Mouse (Mus musculus): ENCODE measurements around the gene Znfx1. TPM values are rescaled to one million over a fixed set of nuclear protein-coding genes. Genes with fewer than 3 reads are reported as not detected.

Znfx1 gene
- polyA plus RNA-seq, 1 experiment from 2014 or later, result 13.1 TPM

GRCm38 (mm10) chr2:167093171-167093900 lies 30.5 kb upstream of the Znfx1 start:
- no peak overlapping the region for H3K27ac ChIP-seq (ENCODE audit: low read depth, low read length)
- ATAC-seq, result no peak
- no peak overlapping the region for H3K4me3 ChIP-seq (ENCODE audit: low read depth, low read length)
- H3K36me3 ChIP-seq (ENCODE audit: control insufficient read depth, insufficient read depth), result no peaks in the 10 kb centered on the region
- H3K9ac ChIP-seq (ENCODE audit: low read depth, low read length), result no peak overlapping the region
- no peaks in the 10 kb centered on the region for H3K9me3 ChIP-seq (ENCODE audit: control insufficient read depth)
- no peaks in the 10 kb centered on the region for H3K4me1 ChIP-seq (replicated peaks; ENCODE audit: control insufficient read depth, insufficient read depth, low read length)
- no peak for TF ChIP-seq CTCF (IDR thresholded peaks at IDR 0.05; ENCODE audit: low read depth)
- H3K4me2 ChIP-seq (replicated peaks; ENCODE audit: low read depth), result no peak overlapping the region
- 78% methylated on average over 13 of the region's 13 CpGs for WGBS
- H3K27me3 ChIP-seq (replicated peaks; ENCODE audit: control insufficient read depth, insufficient read depth, low read length), result no peaks in the 10 kb centered on the region

GRCm38 (mm10) chr2:167090271-167090670 lies 27.5 kb upstream of the Znfx1 start:
- Histone ChIP-seq H3K9ac (ENCODE audit: low read depth, low read length) (no peak overlapping the region), H3K9me3 (ENCODE audit: control insufficient read depth) (no peaks in the 10 kb centered on the region), H3K27me3 (replicated peaks; ENCODE audit: control insufficient read depth, insufficient read depth, low read length) (no peaks in the 10 kb centered on the region), H3K4me1 (replicated peaks; ENCODE audit: control insufficient read depth, insufficient read depth, low read length) (no peaks in the 10 kb centered on the region), H3K36me3 (ENCODE audit: control insufficient read depth, insufficient read depth) (no peaks in the 10 kb centered on the region), H3K4me3 (ENCODE audit: low read depth, low read length) (no peak overlapping the region), H3K27ac (ENCODE audit: low read depth, low read length) (no peak overlapping the region), H3K4me2 (replicated peaks; ENCODE audit: low read depth) (no peak overlapping the region)
- no peak for TF ChIP-seq CTCF (IDR thresholded peaks at IDR 0.05; ENCODE audit: low read depth)
- ATAC-seq, result no peak
- WGBS, result 73% methylated on average over 1 of the region's 1 CpGs

DNA sequence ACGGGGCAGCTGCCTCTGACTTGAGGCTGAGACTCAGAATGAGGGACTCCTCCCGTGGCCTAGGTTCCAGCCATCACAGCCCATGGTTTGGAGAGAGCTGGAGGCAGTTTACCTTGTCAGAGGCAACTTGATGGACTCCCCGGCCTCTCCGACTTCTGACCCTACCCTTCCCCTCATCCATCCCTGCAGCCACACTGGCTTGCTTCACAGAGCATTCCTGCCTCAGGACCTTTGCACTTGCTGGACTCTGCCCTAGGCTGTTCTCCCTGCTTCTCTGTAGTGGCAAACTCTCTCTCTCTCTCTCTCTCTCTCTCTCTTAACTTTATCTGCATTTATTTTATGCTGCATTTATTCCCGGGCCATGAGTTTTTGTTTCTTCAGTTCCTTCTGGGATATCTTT lies 24.0 kb upstream of the Znfx1 start:
- Histone ChIP-seq H3K36me3 (ENCODE audit: control insufficient read depth, insufficient read depth) (no peaks in the 10 kb centered on the region), H3K9me3 (ENCODE audit: control insufficient read depth) (no peaks in the 10 kb centered on the region), H3K4me2 (replicated peaks; ENCODE audit: low read depth) (no peak overlapping the region), H3K4me1 (replicated peaks; ENCODE audit: control insufficient read depth, insufficient read depth, low read length) (no peaks in the 10 kb centered on the region), H3K27ac (ENCODE audit: low read depth, low read length) (no peak overlapping the region), H3K27me3 (replicated peaks; ENCODE audit: control insufficient read depth, insufficient read depth, low read length) (no peaks in the 10 kb centered on the region), H3K9ac (ENCODE audit: low read depth, low read length) (no peak overlapping the region), H3K4me3 (ENCODE audit: low read depth, low read length) (no peak overlapping the region)
- ATAC-seq, result no peak
- no peak for TF ChIP-seq CTCF (IDR thresholded peaks at IDR 0.05; ENCODE audit: low read depth)
- 67% methylated on average over 5 of the region's 5 CpGs for WGBS

GRCm38 (mm10) chr2:167086092-167086491 lies 23.3 kb upstream of the Znfx1 start:
- WGBS, result 45% methylated on average over 11 of the region's 11 CpGs
- no peak for TF ChIP-seq CTCF (IDR thresholded peaks at IDR 0.05; ENCODE audit: low read depth)
- Histone ChIP-seq H3K9ac (ENCODE audit: low read depth, low read length) (no peak overlapping the region), H3K4me3 (ENCODE audit: low read depth, low read length) (no peak overlapping the region), H3K9me3 (ENCODE audit: control insufficient read depth) (no peaks in the 10 kb centered on the region), H3K36me3 (ENCODE audit: control insufficient read depth, insufficient read depth) (no peaks in the 10 kb centered on the region), H3K27me3 (replicated peaks; ENCODE audit: control insufficient read depth, insufficient read depth, low read length) (no peaks in the 10 kb centered on the region), H3K4me2 (replicated peaks; ENCODE audit: low read depth) (no peak overlapping the region), H3K4me1 (replicated peaks; ENCODE audit: control insufficient read depth, insufficient read depth, low read length) (no peaks in the 10 kb centered on the region), H3K27ac (ENCODE audit: low read depth, low read length) (no peak overlapping the region)
- ATAC-seq, result no peak

DNA sequence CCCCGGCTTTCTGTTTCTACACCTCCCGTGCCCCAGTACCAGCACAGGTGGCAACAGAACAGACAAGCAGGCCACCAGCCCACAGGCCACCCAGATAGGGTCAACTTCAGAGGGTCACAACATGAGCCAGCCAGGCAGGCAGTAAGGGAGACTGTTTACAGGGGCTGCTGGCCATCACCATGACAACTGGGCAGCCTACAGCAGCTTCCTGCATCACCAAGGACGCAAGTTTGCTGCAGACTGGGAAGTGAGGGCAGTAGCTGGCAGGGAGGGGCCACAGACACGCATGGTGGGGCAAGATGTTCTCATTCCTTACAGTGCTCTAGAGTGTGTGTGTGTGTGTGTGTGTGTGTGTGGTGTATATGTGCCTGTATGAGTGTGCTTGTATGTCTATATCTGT lies 18.8 kb upstream of the Znfx1 start:
- WGBS, result 16% methylated on average over 4 of the region's 4 CpGs
- no peak for TF ChIP-seq CTCF (IDR thresholded peaks at IDR 0.05; ENCODE audit: low read depth)
- Histone ChIP-seq H3K4me2 (replicated peaks; ENCODE audit: low read depth) (no peak overlapping the region), H3K36me3 (ENCODE audit: control insufficient read depth, insufficient read depth) (no peaks in the 10 kb centered on the region), H3K27ac (ENCODE audit: low read depth, low read length) (no peak overlapping the region), H3K9ac (ENCODE audit: low read depth, low read length) (no peak overlapping the region), H3K9me3 (ENCODE audit: control insufficient read depth) (no peaks in the 10 kb centered on the region), H3K27me3 (replicated peaks; ENCODE audit: control insufficient read depth, insufficient read depth, low read length) (no peaks in the 10 kb centered on the region), H3K4me3 (ENCODE audit: low read depth, low read length) (no peak overlapping the region), H3K4me1 (replicated peaks; ENCODE audit: control insufficient read depth, insufficient read depth, low read length) (no peaks in the 10 kb centered on the region)
- ATAC-seq, result no peak

- no peaks in the 10 kb centered on the region for H3K4me1 ChIP-seq (replicated peaks; ENCODE audit: control insufficient read depth, insufficient read depth, low read length)
- no peaks in the 10 kb centered on the region for H3K9me3 ChIP-seq (ENCODE audit: control insufficient read depth)
- no peak for ATAC-seq
- no peak for TF ChIP-seq CTCF (IDR thresholded peaks at IDR 0.05; ENCODE audit: low read depth)
- no peak overlapping the region for H3K4me3 ChIP-seq (ENCODE audit: low read depth, low read length)
- H3K4me2 ChIP-seq (replicated peaks; ENCODE audit: low read depth), result no peak overlapping the region
- 55% methylated on average over 6 of the region's 6 CpGs for WGBS
- no peaks in the 10 kb centered on the region for H3K27me3 ChIP-seq (replicated peaks; ENCODE audit: control insufficient read depth, insufficient read depth, low read length)
- H3K36me3 ChIP-seq (ENCODE audit: control insufficient read depth, insufficient read depth), result no peaks in the 10 kb centered on the region
- no peak overlapping the region for H3K27ac ChIP-seq (ENCODE audit: low read depth, low read length)
- H3K9ac ChIP-seq (ENCODE audit: low read depth, low read length), result no peak overlapping the region
These were observed 18.3 kb upstream of the Znfx1 start for GRCm38 (mm10) chr2:167081135-167081534.

All from intestine, postnatal 0 days (tissue).